ENCODE assay signal across 22 mouse cellular contexts in the genomic region with DNA sequence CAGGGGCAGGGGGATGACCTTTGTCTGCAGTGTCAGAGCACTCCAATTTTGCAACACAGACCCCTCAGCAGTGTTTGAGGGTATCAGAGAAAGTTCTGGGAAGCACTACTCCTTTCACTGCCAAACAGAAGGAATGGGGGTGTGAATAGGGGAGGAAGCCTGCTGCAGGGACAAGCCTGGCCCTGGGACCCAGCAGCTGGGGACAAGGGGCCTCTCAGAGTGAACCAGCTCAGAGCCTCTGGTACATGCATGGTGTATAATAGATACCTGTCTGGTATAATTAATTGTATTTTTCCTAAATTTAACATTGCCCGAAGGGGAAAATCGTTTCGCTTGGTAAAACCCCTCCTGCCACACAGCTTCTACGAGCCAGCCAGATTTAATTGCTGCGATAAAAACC.
"Had no signal": no experiment of that assay in that cellular context is flagged by ENCODE, and none has a peak within 500 bp of the region (broad histone marks: within the 10 kb centered on the region; RNA-seq: fewer than 3 reads in every experiment).

No protein-coding gene starts in this region.

- DNase-seq: kidney, adult 11 months; kidney, adult 8-10 months; kidney, postnatal 10 days; kidney, postnatal 36 days; layer of hippocampus, adult 9-11 months; liver; lung, adult 18-20 months; lung, postnatal 10 days; midbrain, embryonic 14.5 days; right cerebral cortex, adult 18-20 months; right cerebral cortex, postnatal 14 days; right cerebral cortex, postnatal 4 days; thymus, adult 18-20 months; thymus, postnatal 36 days had no signal

- ATAC-seq: liver, embryonic 12.5 days had no signal

- H3K4me1 ChIP-seq: liver, embryonic 12.5 days; liver, embryonic 15.5 days; megakaryocyte, embryonic 14.5 days; neural tube, embryonic 12.5 days had no signal

- H3K9ac ChIP-seq: kidney, embryonic 15.5 days; liver, embryonic 12.5 days; liver, embryonic 15.5 days; lung, embryonic 15.5 days; neural tube, embryonic 12.5 days; neural tube, embryonic 15.5 days had no signal

- H3K4me2 ChIP-seq: kidney, embryonic 15.5 days; liver, embryonic 12.5 days; liver, embryonic 15.5 days; lung, embryonic 15.5 days; neural tube, embryonic 12.5 days; neural tube, embryonic 15.5 days had no signal

- H3K27ac ChIP-seq: kidney, embryonic 15.5 days; liver, embryonic 12.5 days; liver, embryonic 15.5 days; lung, embryonic 15.5 days; midbrain, embryonic 10.5 days; neural tube, embryonic 12.5 days; neural tube, embryonic 15.5 days had no signal

- H3K4me3 ChIP-seq: kidney, embryonic 15.5 days; liver, embryonic 12.5 days; liver, embryonic 15.5 days; lung, embryonic 15.5 days; megakaryocyte, embryonic 14.5 days; midbrain, embryonic 10.5 days; neural tube, embryonic 12.5 days; neural tube, embryonic 15.5 days had no signal

- H3K9me3 ChIP-seq: kidney, embryonic 15.5 days; liver, embryonic 15.5 days; lung, embryonic 15.5 days; midbrain, embryonic 10.5 days; neural tube, embryonic 12.5 days; neural tube, embryonic 15.5 days had no signal

- H3K27me3 ChIP-seq: kidney, embryonic 15.5 days; liver, embryonic 12.5 days; liver, embryonic 15.5 days; lung, embryonic 15.5 days; megakaryocyte, embryonic 14.5 days; neural tube, embryonic 12.5 days; neural tube, embryonic 15.5 days had no signal

- H3K36me3 ChIP-seq: kidney, embryonic 15.5 days; liver, embryonic 12.5 days; liver, embryonic 15.5 days; lung, embryonic 15.5 days; midbrain, embryonic 10.5 days; neural tube, embryonic 12.5 days; neural tube, embryonic 15.5 days had no signal
